Mouse (Mus musculus) layer of hippocampus, postnatal 10 days (tissue): ENCODE measurements at regions not wholly inside any gene's neighbourhood (a gene's known extent, or its start where the extent isn't known, plus 50 kb on each side); places are given as distances from the start of the nearest gene placed in this dataset.

Source experiments
- DNase-seq, 2 experiments: peaks; one replicate each; pipeline ENCODE4 v3.0.0; 2021; ENCODE audit warnings: low spot score in 2 of 2

DNA sequence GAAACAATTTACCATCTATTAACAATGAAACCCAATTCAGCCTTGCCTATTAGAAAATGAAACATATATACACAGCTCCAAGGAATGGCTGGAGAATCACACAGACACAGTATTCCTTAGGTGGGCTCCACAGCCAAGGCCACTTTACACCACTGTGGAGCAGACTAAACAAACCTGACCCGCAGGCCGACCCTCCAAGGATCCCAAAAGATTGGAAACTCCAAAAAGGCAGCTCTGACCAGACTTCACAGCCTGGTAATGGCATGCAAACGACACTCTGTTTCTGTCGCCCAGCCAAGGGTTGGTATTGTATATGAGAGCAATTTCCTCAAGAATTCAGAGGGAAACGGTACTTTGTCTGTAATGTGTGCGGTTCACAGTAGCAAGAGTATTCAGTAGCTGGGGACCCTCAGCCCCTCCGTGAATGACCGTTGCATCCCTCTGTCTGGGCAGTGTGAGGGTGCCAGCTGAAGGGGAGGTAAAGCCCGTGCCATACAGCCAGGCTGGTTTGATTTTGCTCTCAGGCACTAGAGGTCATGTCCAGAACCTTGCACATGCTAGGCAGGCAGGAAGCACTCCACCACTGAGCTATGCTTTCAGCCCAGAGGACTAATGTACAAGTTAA is 184.5 kb upstream of the Spred2 start:
- DNase-seq: no peak

DNA sequence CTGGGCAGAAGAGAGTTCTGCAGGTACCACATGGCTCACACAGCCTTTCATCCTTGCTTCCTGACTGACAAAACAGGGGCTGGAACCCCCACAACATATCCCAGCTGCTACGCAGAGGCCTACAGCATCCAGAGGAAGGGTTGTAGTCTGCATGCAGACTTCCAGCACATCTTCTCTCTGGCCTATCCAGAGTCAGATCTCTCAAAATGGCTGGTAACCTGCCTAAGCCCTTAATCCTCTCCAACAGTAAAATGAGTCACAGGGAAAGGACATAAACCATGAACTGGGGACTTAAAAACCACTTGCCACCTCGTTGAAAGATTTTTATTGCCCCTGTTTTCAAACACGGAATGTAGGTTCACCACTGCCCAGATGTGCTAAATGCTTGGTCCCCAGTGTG is 183.6 kb upstream of the Spred2 start:
- no peak for DNase-seq

DNA sequence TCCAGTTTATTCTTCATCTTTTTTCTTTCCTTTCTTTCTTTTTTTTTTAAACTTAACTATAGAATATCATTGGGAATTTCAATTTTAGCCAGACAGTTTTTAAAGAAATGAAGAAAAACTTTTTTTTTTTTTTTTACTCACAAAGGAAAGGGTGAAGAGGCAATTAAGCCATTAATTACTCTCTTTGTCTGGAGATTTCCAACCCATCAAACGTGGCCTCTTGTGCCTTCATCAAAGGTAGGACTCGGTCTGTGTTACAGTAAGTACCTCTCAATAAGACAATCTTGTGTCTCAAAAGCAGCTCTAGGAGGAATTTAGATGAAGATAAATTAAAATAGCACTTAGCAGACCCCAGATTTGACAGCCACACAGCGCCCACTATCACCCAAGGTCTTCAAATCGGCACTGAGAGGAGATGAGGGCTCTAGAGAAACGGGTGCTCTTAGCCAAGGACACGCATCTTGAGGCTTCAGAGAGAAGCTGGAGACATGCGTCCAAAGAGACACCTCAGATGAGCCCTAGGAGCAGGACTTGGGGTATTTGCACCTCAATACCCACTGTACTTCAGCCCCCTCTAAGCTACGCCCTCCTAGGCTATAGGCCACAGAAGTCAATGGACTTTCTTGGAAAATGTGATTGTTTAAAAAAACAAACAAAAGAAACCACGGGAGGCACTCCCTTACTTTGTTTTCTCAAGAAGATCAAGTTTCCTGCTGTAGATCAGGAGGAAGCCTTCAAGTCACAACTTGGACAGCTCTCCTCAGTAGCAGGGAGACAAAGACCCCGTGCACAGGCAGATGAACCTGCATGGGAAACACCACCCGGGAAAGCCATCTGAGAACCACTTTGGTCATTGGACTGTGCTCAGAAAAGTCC is 176.8 kb upstream of the Spred2 start:
- DNase-seq: no peak

DNA sequence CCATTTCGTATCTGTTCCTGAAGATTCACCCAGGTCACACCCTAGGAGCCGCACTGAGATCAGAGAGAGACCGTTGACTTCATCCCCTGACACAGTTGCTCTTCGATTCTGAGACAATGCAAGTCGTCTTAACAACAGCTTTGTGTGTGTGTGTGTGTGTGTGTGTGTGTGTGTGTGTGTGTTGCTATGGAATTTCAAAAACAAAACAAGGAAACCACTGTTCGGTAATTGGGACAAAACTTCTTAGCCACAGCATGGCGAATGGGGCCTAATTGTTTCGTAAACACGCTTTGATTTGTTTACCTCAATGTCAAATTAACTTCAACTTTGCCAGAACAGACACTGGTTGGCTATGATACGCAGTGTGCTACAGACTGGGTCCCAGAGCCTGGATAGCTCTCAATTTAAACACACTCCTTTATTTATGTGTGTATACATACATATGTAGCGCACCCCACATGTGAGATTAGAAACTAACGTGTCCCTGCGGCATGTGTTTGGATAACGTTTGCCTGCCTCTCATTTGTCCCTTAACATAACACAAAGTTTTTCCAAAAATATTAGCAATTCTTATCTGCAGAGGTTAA is 176.1 kb upstream of the Spred2 start:
- no peak for DNase-seq

DNA sequence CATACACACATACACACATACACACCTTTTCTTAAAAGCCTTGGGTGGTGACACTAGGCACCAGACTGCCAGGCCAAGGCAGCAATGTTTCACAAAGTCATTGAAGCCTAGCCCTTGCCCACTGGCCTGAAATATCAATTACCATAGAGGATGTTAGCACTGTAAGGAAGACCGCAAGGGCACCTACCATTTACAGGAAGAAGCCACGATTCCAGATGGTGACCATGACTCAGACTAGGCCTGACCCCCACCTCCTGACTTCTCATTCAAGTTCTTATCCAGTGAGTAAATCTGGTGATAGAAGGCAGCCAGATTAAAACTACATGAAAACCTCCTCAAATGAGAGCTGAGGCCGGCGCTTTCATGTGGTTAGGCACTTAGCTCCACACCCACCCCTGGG is 165.3 kb upstream of the Spred2 start:
- no peak for DNase-seq

DNA sequence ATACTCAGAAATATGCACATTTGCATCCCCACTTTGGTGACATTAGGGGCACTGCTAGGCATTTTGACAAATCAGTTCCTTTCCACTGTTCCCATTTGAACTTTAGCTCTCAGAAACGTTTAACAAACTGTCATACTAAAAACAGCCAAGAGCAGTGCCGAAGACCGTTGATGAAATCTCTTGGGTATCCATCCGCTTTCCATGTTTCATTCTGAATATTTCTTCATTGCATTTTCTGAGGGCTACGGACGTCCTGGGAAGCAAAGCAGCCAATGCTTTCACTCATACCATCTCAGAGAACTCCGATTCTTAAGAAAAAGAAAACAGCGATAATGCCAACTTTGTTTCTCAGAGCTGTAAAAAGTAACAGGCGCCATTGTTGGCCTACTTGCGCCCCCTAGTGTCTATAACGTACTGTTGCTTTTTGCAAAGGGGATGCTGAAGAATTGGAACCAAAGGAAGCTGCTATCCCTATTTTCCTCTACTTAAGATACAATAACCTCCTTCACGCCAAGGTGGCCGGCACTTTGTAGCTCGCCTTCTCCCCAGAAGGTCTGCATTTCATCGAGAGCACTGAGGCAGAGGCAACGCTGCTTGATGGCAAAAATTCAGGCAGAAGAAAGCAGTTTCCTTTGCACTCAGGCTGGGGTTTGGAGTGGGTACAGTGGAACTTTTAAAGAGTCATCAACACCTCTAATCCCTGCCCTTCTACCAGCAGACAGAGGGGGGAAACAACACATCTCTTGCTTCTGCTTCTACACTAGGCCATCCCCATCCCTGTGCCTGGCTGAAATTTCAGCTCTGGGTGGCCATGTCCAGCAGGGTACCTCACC is 163.1 kb upstream of the Spred2 start:
- peak; percentile 59 to 71 for DNase-seq

DNA sequence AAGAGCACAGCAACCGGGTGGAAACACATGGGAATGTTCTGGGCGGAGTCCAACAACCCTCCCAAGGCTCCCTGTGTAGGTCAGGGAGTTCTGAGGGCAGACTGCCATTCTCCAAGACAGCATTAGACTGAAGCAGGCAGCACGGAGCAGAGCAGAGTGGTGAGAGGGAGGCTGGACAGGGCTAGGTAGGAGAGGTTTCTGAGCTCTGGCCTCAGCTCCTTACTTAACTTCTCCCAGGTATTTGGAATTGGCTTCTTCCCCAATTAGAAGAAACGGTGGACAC is 162.5 kb upstream of the Spred2 start:
- peak in 1 of 2 experiments; percentile 29 for DNase-seq

DNA sequence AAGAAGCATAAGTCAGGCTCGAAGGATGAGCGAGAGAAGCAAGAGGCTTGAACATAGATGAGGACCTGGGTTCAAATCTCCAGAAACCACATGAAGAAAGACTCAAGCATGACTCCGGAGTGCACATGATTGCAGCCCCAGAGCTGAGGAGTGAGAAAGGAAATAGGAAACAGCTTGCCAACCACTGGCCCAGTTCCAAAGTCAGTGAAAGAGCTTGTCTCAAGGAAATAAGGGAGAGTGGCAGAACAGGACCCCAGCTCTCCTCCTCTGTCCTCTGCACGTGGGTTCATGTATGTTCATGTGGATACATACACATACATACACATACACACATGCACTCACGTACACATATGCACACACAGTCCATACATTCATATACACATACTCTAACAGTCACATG is 156.9 kb upstream of the Spred2 start:
- DNase-seq: no peak

DNA sequence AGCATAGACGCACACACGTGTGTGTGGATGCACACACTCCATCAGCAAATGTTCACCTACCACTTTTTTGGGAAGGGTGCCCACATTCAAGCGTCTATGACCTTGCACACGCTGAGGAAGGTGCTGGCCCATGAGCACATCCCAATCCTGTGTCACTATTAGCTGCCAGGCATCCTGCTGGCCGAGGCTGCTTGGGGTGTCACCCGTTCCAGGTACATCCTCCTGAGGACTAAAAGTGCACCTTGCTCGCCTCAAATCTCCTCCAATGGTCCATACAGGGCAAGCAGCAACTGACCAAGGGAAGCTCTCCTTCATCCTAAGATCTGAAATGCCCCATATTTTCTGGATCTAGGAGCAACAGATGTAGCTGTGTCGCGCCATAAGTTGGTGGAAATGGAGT is 156.3 kb upstream of the Spred2 start:
- DNase-seq: no peak

DNA sequence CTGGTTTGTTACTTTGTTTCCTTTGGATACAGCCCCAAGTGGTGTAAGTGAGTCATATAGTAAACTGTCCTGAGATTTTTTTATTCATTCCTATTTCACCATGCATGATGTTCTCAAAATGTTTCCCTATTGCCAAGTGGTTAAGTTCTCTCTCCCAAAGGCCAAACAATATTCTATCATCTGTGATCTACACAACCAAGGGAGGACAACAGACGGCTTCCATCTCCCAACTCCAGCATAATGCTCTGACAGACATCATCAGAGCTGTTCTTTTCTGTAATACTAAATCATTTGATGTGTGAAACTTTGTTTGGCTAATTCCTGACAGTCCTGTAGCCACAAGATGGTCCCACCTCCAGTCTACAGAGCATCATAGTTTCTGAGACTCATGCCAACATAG is 155.2 kb upstream of the Spred2 start:
- DNase-seq: no peak

DNA sequence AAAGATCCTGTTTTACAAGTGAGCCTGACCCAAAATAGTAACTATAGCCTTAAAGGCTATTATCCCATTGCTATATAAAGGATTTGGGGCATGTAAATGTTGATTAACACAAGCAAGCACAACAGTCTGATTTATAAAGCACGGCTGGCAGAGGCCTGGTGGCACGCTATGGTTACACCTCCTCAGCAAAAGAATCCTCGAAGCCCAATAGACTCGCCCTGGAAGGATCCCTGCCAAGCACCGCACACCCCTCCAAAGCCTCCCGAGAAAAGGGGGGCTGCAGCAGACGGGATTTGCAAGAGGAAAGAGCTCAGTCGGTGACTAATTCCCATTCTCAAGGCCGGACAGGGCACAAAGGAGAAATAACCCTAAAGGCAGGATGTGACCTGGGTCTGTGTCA is 150.2 kb upstream of the Spred2 start:
- DNase-seq: no peak

DNA sequence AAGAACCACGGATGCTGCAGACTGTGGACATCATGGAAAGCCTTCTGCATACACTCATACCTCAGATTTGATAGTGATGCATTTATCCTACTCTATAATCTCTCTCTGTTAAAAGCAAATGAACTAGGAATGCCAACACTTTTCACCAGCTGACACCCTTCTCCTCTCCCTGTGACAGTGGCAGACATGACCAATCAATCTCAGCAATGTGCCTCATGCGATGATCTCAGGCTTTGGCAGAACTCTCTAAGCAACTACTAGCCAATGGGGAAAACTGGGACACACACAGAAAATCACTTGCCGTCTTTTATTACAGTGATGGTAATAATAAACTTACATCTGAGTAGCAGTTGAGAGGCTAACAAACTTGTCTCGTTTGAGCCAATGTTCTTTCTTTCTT is 148.4 kb upstream of the Spred2 start:
- DNase-seq: no peak

DNA sequence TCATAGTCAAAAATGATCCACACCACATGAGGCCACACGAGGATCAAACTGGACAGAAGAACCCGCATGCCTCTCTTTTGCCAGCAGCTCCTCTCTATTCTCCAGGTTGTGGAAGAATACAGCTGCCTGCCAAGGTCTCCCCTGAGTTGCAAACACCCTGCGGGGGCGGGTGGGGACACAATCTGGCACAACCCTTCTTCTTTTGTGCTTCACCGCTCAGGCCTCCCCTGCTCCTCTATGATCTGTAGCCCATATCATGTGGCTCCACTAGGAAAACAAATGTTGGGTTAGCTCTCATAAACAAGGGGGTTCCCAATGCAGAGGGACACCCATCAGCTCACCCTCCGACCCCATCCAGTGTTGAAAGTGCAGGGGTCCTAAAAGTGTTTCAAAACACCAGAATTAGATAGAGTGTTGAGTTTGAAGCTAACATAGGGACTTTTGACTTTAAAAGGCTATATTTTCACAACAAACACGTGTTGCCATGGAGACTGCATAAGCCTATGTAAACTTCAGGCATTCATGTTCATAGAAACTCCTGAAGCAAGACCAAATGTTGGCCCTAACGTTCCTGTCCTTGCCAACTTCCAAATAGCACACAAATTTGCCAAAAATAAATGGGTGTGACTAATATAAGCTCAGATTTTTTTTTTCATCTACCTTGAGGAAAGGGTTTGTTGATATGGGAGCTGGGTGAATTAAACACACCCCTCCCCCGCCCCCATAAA is 147.5 kb upstream of the Spred2 start:
- no peak for DNase-seq

DNA sequence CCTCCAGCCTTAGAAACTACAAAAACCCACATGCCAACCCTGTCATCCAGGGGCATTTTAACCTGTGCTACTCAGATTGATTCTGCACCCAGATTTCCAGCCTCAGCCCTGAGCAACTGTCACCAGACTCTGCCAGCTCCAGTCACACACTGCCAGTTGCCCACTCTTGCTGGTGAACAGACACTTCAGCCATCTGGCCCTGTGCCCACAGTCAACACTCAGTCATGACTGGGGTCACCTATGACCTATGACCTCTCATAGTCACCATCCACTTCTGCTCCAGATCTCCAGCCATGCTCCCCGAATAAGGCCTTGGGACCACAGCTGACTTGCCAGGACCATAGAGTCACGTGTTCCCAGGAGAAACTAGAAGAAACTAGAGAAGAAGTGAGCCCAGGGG is 146.0 kb upstream of the Spred2 start:
- no peak for DNase-seq

DNA sequence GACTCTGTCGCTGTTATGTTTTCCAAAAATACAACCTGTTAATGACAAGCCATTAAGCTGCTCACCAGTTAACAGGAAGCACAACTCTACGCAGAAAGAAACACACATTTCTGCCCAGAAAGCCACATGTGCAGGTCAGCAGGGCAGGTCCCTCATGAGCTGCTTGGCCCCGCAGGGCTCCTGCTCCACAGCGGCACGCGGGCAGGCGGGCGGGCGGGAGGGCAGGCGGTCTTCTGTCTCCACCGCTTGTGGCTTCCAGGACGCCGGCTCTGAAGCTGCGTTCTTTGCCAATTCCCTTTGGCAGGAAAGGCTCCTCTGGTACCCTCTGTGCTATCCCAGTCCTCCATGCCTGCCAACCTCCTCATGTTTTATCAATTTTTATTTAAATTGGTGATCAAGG is 139.1 kb upstream of the Spred2 start:
- DNase-seq: no peak

DNA sequence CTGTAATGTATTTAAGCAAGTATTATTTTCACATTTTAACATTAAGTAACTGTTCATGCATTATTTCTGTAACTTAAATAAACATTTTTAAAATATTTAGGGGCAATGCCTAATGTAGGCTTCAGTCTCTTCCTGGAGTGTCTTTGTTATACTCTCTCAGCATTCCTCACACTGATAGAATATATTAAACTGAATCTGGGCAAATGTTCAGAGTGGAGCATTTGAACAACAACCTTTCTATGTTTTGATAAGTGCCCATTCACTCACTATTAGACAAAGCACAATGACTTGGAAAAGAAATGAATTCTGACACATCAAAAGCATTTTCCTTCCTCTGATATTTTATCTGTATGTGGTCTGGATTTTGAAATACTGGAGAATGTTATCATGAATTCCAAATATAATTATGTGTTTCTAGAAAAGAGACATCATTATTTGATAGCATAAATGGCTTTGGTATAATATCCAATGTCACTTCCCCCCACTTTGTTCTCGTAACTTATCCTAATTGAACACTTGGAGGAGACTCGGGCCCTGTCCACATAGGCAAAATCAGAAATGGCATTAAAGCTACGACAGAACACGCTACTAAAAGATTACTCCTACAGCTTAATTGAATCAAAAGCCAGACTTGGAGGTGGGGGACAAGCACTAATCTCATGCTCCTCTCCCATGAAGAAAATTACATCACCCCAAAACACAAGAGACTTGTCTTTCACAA is 127.1 kb upstream of the Spred2 start:
- no peak for DNase-seq

DNA sequence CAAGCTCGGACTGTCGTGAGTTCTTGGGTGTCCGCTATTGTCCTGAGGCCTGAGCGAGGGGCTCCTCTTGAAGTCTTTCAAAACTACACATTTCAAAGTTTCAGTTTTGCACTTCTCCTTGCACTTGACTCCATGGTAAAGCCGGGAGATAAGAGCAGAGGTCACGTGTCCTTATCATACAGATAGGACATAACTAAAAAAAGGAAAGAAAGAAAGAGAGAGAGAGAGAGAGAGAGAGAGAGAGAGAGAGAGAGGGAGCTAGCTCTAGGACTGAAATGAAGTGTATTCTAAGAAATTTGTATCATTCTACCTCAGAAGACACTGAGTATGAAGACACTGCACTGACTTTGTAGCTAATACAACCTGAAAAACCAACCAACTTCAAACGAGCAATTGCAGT is 114.8 kb upstream of the Spred2 start:
- DNase-seq: no peak

DNA sequence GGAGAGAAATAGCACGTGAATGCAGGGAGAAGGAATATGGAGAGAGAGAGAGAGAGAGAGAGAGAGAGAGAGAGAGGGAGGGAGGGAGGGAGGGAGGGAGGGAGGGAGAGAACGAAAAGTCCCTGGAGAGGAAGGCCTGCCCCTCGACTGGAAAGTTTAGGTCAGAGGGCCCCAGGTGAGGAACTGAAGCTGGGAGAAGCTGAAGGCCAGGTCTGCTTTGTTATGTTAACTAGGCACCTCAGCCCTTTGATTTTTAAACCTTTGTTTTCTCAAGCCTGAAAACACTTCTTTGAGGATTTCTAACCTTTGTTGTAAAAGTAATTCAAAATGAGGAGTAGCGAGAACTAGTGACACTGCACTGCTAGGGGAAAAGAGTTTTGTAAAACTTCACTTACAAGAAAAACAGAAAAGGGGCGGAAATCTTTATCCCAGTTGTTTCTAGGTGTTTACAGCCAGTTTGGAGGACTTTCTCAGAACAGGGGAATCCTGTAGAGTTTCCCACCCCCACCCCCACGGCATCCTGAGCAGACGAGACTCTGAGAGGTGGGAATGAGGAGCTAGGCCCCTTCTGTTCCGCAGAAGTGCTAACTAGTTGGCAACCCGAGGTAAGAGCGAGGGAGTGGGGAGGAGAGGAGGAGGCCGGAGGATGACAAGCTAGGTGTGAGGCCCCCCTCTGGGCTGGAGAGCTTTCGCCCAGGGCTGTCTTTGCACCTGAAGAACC is 112.7 kb upstream of the Spred2 start:
- no peak for DNase-seq

DNA sequence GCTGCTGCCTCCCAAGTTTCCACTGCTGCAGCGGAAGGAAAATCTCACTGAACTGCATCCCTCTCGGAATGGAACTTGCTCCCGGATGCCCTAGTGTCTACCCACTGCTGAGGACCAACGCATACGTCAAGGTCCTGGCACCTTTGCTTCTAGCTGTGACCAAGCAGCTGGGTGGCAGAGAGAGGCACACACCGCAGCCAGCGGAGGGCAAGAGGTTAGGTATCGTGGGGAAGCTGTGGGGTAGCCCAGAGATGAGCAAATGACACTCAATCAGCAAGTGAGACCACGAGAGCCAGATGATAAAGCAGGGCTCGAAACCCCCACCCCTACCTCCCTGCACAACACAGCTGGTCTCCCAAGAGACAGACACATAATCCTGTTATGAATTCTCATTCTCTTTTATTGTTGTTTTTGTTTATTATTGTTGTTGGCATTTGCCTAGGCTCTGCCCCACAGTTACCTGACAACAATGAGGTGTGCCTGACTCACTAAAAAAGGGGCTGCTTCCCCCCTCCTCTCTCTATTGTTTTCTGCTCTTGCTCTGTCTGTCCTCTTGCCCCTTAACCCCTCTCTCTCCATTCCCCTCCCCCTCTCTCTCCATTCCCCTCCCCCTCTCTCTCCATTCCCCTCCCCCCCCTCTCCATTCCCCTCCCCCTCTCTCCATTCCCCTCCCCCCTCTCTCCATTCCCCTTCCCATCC is 112.0 kb upstream of the Spred2 start:
- DNase-seq: no peak
